Mouse (Mus musculus): ENCODE measurements around the gene Gaa. TPM values are rescaled to one million over a fixed set of nuclear protein-coding genes. Genes with fewer than 3 reads are reported as not detected.
"Not testable (repeated sequence)": the region's sequence is repeated elsewhere in the genome, so short reads cannot be mapped to it uniquely, and the experiment has no call there.

Gaa gene
- polyA plus RNA-seq, 1 experiment = 161 TPM

GRCm38 (mm10) chr11:119252854-119253541, 14.7 kb upstream of the Gaa start:
- no peak for DNase-seq (ENCODE audit: low read depth)

GRCm38 (mm10) chr11:119256557-119256956, 11.1 kb upstream of the Gaa start:
- DNase-seq (ENCODE audit: low read depth) = not testable (repeated sequence)

- DNase-seq (ENCODE audit: low read depth) = no peak
Measured at GRCm38 (mm10) chr11:119258216-119258571, 9.5 kb upstream of the Gaa start.

GRCm38 (mm10) chr11:119258572-119259322, 8.9 kb upstream of the Gaa start:
- DNase-seq (ENCODE audit: low read depth) = no peak

GRCm38 (mm10) chr11:119259977-119260376, 7.7 kb upstream of the Gaa start:
- DNase-seq (ENCODE audit: low read depth) = no peak

GRCm38 (mm10) chr11:119264413-119264812, 3.3 kb upstream of the Gaa start:
- DNase-seq (ENCODE audit: low read depth) = no peak

- no peak for DNase-seq (ENCODE audit: low read depth)
Measured at GRCm38 (mm10) chr11:119265811-119266210, 1.9 kb upstream of the Gaa start.

GRCm38 (mm10) chr11:119267241-119267674, 429 bp upstream of the Gaa start:
- no peak for DNase-seq (ENCODE audit: low read depth)

- no peak for DNase-seq (ENCODE audit: low read depth)
Measured at GRCm38 (mm10) chr11:119268557-119269195, 989 bp downstream of the Gaa start.

GRCm38 (mm10) chr11:119272492-119272891, 4.8 kb downstream of the Gaa start:
- not testable (repeated sequence) for DNase-seq (ENCODE audit: low read depth)

- no peak for DNase-seq (ENCODE audit: low read depth)
Measured at GRCm38 (mm10) chr11:119273186-119273930, 5.7 kb downstream of the Gaa start.

- no peak for DNase-seq (ENCODE audit: low read depth)
Measured at GRCm38 (mm10) chr11:119281030-119281429, 13.3 kb downstream of the Gaa start.

- no peak for DNase-seq (ENCODE audit: low read depth)
Measured at GRCm38 (mm10) chr11:119285791-119286527, 18.3 kb downstream of the Gaa start.

- DNase-seq (ENCODE audit: low read depth) = no peak
Measured at GRCm38 (mm10) chr11:119287207-119287992, 19.7 kb downstream of the Gaa start.

- not testable (repeated sequence) for DNase-seq (ENCODE audit: low read depth)
Measured at GRCm38 (mm10) chr11:119292861-119293260, 25.2 kb downstream of the Gaa start.

- DNase-seq (ENCODE audit: low read depth) = no peak
Measured at GRCm38 (mm10) chr11:119297996-119298395, 30.3 kb downstream of the Gaa start.

GRCm38 (mm10) chr11:119298917-119299316, 31.2 kb downstream of the Gaa start:
- DNase-seq (ENCODE audit: low read depth) = no peak

- peak; percentile 64 for DNase-seq (ENCODE audit: low read depth)
Measured at GRCm38 (mm10) chr11:119299391-119300245, 31.9 kb downstream of the Gaa start, which contains the start of gene Eif4a3. Gene Eif4a3 (minus strand): TSS chr11:119300089.

- DNase-seq (ENCODE audit: low read depth) = no peak
Measured at GRCm38 (mm10) chr11:119300246-119300935, 32.7 kb downstream of the Gaa start.
